In the genomic region with DNA sequence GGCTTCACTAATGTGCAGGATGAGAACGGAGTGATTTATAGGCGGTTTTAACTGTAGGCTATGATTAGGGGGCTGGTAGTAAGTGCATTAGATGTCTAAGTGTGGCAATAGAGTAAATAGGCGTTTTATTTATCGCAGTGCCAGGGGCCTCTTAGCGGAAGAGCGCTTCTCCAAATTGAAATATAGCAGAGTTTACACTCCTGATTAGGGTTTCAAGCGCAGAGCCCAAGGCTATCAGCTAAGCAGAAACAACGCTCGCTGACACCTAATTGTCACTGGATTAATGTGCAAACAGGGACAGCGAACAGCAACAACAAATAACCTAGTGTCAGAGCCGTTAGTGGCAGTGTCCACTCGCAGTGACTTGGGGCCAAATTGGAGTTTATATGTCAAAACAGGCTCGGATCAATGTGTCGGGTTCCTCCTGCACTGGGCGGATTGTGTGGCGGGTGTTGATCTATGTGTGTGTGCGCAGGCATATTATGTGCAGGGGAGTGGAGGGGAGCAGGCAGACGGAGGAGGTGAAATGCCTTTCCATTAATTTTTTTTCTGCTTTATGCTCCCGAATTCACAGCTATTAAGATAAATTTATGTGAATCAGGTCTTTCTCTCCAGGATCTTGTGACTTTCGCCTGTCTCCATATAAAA, we compare ENCODE assay signal across 9 mouse cellular contexts.
DNase-seq lines count a peak whose midpoint lies in the region; ATAC-seq lines count a peak whose summit lies in the region.
"Had no signal": no experiment of that assay in that cellular context is flagged by ENCODE, and none has a peak within 500 bp of the region (broad histone marks: within the 10 kb centered on the region; RNA-seq: fewer than 3 reads in every experiment).

No protein-coding gene starts in this region.

- peaks cover 75% of the 10 kb centered on the region for H3K27me3 ChIP-seq in heart, embryonic 10.5 days (ENCODE audit: insufficient read depth, poor library complexity, severe bottlenecking)
- peaks cover 100% of the 10 kb centered on the region for H3K27me3 ChIP-seq in hindbrain, embryonic 10.5 days (ENCODE audit: insufficient read depth, poor library complexity, severe bottlenecking)
- H3K27me3 ChIP-seq in midbrain, embryonic 13.5 days = peaks cover 99% of the 10 kb centered on the region

- peak overlapping the region; percentile 61 for H3K4me3 ChIP-seq in heart, embryonic 10.5 days
- peak overlapping the region; percentile 42 for H3K4me3 ChIP-seq in hindbrain, embryonic 10.5 days
- H3K4me3 ChIP-seq in midbrain, embryonic 13.5 days (replicated peaks) = peak overlapping the region; percentile 30

- WGBS in heart, embryonic 10.5 days = 12% methylated on average over 20 of the region's 20 CpGs
- 14% methylated on average over 20 of the region's 20 CpGs for WGBS in hindbrain, embryonic 10.5 days
- 13% methylated on average over 20 of the region's 20 CpGs for WGBS in midbrain, embryonic 13.5 days

- H3K9me3 ChIP-seq in heart, embryonic 10.5 days = no peaks in the 10 kb centered on the region
- H3K9me3 ChIP-seq in hindbrain, embryonic 10.5 days = no peaks in the 10 kb centered on the region
- H3K9me3 ChIP-seq in midbrain, embryonic 13.5 days = no peaks in the 10 kb centered on the region

- peak overlapping the region; percentile 36; the same call in 1 of the 2 replicates for H3K9ac ChIP-seq in midbrain, embryonic 13.5 days (replicated peaks)

- intact Hi-C loops in left cerebral cortex, postnatal 10 days (cut with DNase I) = loop anchor here (5.0 kb wide), 2 partner anchors 111 to 271 kb away; no protein-coding TSS in a partner anchor

- DNase-seq in heart, embryonic 10.5 days (ENCODE audit: low spot score) = no peak
- DNase-seq in heart, adult 8-10 months (ENCODE audit: low spot score) = no peak
- peak; percentile 41 for DNase-seq in hindbrain, embryonic 10.5 days (ENCODE audit: low spot score)
- DNase-seq in B cell, adult 2 months = no peak
- no peak for DNase-seq in lung, postnatal 10 days
- DNase-seq in left cerebral cortex, postnatal 10 days (ENCODE audit: extremely low spot score in 1 of 2, low spot score in 2 of 2) = no peak
- DNase-seq: kidney, postnatal 14 days had no signal

- no peak overlapping the region for H3K27ac ChIP-seq in heart, embryonic 10.5 days
- peak overlapping the region; percentile 54; the same call in 1 of the 2 replicates for H3K27ac ChIP-seq in hindbrain, embryonic 10.5 days
- H3K27ac ChIP-seq in midbrain, embryonic 13.5 days = 0 out of 2 replicates have a peak overlapping the region, but pooled peaks have one; percentile 56

- peak overlapping the region; percentile 53 for H3K4me2 ChIP-seq in midbrain, embryonic 13.5 days (replicated peaks)

- H3K4me1 ChIP-seq in heart, embryonic 10.5 days = peaks cover 14% of the 10 kb centered on the region
- peaks cover 17% of the 10 kb centered on the region for H3K4me1 ChIP-seq in hindbrain, embryonic 10.5 days (replicated peaks)
- H3K4me1 ChIP-seq in midbrain, embryonic 13.5 days (replicated peaks) = peaks cover 18% of the 10 kb centered on the region

- no peaks in the 10 kb centered on the region for H3K36me3 ChIP-seq in heart, embryonic 10.5 days
- no peaks in the 10 kb centered on the region for H3K36me3 ChIP-seq in hindbrain, embryonic 10.5 days
- no peaks in the 10 kb centered on the region for H3K36me3 ChIP-seq in midbrain, embryonic 13.5 days

- peak; percentile 56; the same call in 1 of the 2 replicates for ATAC-seq in common myeloid progenitor, adult 5-6 weeks (replicated peaks; ENCODE audit: low read depth, poor library complexity, severe bottlenecking)
- ATAC-seq in midbrain, embryonic 13.5 days = no peak
